Mouse (Mus musculus) urinary bladder, postnatal 25 days (tissue): ENCODE measurements around the gene Yaf2.
"Not testable (repeated sequence)": the region's sequence is repeated elsewhere in the genome, so short reads cannot be mapped to it uniquely, and the experiment has no call there.

ENCODE experiments used
- DNase-seq: peaks from one replicate; pipeline ENCODE4 v3.0.0; 2022; ENCODE audit warnings: low spot score

Yaf2 gene

DNA sequence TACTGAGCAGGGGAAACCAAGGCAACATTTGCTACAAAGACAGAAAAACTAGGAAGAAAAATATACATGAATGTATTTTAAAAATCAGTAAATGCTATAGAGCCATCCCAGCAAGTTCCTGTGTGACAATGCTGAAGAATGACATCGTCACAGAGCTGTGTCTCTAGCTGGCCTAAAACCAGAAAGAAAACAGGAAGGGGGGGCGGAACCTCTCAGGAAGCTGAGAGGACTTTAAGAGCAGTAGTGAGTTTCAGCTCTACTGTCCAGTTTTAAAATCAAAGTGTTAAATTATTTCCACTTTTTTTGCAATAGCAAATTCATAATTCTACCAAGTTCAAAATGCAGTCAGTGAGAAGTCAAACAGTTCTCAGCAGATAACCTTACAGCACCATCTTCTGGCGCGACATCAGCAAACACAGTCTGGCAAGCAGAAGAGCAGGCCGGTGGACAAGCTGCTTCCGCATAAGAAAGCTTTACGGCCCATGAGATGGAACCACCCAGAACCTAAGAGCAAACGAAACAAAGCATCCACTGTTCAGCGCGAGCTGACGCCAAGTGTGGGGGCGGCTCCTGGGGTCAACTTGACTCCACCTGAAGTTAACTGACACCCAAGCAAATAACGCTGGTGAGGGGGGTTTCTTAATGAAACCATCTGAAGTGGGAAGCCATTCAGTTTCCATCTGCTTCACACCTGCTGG, 85.0 kb downstream of the Yaf2 start:
- no peak for DNase-seq

DNA sequence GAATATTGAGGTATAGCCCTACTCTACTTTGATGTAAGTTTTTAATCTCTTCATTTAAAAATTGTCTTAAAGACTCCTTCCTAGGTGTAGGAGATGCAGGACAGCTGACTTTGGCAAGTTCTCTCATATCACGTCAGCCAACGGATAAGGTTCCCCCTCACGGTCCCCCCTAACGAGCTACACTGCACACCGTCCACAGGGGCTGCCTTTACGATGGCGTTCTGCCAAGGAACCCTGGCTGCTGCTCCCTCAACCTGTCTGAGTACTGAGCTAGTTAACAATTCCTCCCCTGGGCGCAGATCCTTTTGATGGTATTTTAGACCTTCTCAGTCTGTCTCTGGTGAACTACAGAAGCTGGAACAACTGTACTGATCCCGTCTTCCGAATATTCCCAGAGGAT, 93.5 kb downstream of the Yaf2 start:
- DNase-seq, result no peak

DNA sequence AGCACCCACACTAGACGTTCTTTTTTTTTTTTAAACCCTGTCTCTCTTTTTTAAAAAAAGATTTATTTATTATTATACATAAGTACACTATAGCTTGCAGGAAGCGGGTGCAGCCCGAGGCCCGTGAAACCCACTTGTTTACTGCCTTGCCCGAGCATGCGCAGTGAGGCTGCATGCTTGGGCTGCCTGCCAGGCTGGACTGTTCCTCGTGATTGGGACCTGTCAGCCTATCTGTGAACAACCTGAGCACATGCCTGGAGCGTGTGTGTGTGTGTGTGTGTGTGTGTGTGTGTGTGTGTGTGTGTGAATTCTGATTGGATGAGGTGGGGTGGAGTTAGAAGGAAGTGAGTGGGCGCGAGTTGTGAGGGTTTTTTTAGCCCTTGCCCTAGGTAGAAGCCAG, 100.3 kb downstream of the Yaf2 start:
- DNase-seq, result not testable (repeated sequence)
